Mouse (Mus musculus) adrenal gland, postnatal 14 days (tissue): Measurements from ENCODE around the gene Dmd. TPM values are rescaled to one million over a fixed set of nuclear protein-coding genes. Genes with fewer than 3 reads are reported as not detected.

Experiments used
- DNase-seq: peaks from one replicate; pipeline ENCODE4 v3.0.0; 2021; ENCODE audit warnings: mixed read lengths
- total RNA-seq: library from RNA; stranded (reverse); gene quantifications from 2 replicates; pipeline ENCODE4 v1.2.3, GENCODE M21; 2021

The Dmd gene
- total RNA-seq, 1 experiment from 2014 or later, result 54.4 TPM

DNA sequence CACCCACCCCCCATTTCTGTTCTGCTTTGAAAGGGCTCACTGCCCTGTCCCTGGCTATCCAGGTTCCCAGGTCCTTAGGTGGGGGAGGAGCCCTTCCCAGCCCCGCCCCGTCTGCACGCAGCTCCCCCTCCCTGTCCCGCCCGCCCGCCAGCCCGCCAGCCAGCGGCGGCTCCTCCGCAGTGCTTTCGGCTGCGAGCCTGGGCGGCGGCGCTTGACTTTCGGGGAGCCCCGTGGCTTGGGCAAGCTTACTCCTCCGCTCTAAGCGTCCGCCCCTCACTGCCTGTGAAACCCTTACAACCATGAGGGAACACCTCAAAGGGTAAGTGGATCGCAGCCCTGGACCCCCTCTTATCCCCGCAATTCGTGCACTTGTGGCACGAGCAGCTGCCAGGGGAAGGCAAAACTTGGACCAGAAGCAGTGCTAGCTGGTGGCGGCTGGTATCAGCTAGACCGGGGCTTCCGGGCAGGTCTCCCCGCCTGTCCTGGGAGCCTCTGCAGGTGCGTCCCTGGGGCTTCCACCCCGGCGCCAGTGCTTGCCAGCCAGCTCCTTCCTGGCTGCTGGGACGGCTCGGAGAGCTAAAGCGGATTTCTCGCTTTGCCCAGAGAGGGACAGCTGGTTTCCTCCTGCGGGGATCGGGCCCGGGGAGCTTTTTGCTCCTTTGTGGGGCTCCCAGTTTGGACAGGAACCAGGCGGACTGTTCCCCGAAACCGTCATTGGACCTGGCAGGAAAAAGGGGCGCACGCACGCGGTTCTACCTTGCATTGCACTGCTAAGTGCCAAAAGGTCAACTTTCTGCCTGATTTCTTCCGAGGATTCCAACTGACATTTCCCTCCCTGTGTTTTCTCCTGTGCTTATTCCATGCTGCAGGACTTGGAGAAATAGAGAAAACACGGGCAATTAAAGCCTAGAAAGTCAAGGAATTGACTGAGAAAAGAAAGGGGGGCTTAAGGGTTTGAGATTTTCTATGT lies 2099.8 kb downstream of the Dmd start:
- DNase-seq, result peak; percentile 79

DNA sequence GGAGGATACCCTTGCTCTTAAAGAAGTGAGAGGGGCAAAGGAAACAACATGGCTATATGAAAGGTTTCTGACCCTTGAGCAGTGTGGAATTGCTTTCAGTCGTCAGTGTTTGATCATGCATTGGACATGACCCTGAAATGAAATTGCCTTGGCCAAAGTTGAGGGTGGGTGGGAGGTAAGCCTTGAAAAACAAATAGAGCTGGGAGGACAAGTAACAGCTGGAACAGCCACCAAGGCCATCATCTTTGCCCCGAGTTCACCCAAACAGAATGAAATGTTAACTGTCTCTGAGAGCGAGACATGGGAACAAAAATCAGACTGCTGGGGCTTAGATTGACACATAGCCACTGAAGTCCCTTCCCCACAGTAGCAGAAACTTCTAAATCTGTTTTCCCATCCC lies 2100.9 kb downstream of the Dmd start:
- DNase-seq, result peak; percentile 11

- DNase-seq, result no peak
Measured at GRCm38 (mm10) chrX:85073602-85074001, 2124.9 kb downstream of the Dmd start.

DNA sequence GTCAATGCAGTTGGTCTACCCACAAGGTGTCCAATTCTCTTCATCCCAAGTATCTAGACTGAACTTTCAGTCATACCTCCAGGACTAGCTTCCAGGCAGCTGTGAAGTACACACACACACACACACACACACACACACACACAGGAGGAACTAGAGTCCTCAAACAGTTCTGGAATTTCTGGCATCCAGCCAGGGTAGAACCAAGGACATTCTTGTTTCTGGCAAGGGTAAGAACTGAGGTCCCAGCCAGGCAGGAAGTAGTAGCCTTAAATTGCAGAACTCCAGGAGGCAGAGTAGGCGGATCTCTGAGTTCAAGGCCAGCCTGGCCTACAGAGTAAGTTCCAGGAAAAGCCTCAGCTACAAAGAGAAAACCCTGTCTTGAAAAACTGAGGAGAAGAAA lies 2128.2 kb downstream of the Dmd start:
- DNase-seq, result peak; percentile 74

GRCm38 (mm10) chrX:85077605-85078004 lies 2128.9 kb downstream of the Dmd start:
- DNase-seq, result no peak

- no peak for DNase-seq
Measured at GRCm38 (mm10) chrX:85079174-85079573, 2130.5 kb downstream of the Dmd start.

DNA sequence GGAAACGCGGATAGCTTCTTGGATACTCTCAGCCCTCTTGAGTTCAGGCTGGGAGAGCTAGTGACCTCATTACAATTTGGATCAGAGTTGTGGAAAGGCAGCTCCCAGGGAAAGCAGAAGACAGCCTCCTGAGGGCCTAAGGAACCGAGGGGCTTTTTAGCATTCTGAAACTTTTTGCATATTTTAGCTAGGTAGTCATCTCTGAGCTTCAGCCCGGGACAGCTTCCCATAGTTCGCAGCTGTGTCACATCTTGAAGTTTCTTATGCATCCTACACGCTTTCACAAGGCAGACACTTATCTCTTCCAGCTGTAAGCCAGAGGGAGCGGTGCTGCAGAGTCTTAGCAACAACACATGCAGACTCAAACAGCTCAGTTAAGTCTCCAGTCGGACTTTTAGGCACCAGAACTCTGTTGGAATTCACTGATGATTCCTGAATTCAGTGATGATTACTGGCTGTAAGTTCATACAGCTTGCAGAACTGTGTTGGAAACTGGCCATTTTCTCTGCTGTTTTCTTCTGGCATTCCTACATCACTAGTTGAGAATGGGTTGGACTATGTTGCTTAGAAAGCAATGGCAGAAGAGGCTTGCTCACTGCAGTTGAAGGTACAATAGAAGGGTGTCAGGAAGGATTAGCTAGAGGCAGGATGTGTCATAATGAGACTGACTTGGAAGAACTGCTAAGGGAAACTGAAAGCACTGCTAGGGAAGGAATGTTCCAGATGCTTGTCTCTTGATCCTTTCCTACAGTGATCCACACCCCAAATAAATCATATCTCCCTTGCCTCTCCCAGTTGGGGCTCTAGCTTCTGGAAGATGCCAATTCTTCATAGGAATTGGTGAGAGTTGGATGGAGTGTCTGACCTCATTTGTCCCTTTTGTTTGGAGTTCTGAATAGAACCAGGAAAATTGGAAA lies 2135.8 kb downstream of the Dmd start:
- DNase-seq, result no peak

DNA sequence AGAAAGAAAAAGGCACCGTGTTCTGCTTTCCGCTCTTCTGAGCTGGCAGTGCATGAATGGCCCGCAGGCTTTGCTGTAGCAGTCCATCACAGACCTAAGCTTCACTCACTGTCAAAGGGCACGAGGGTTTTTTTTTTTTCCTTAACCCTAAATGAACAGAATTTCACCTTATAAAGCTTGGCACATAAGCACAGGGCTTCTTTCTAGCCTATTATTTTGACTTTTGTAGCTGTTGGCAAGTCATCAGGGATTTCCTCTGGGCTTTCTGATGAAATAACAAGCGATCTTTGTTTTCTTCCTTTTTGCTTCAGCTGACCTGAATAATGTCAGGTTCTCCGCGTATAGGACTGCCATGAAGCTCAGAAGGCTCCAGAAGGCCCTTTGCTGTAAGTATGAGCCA lies 2140.8 kb downstream of the Dmd start:
- DNase-seq, result no peak

DNA sequence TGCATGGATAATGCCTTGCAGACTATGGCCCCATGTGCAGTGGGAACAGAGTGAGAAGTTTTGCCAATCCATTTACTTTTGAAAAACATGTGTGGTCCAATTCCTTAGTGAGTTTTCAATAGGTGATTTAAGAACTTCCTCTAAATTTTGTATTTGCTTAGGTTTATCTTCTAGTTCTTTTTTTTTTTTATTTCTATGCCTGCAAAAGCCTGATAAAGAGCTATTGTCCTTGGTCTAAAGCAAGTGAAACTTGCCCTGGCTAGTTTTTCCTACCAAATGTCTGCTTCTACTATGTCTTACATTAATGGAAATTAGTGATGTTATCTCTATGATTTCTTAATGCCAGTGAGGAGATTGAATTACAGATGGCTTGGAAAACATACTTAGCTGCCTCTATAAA lies 2144.7 kb downstream of the Dmd start:
- no peak for DNase-seq

- peak; percentile 32 for DNase-seq
Measured at GRCm38 (mm10) chrX:85098691-85099090, 2150.0 kb downstream of the Dmd start.

DNA sequence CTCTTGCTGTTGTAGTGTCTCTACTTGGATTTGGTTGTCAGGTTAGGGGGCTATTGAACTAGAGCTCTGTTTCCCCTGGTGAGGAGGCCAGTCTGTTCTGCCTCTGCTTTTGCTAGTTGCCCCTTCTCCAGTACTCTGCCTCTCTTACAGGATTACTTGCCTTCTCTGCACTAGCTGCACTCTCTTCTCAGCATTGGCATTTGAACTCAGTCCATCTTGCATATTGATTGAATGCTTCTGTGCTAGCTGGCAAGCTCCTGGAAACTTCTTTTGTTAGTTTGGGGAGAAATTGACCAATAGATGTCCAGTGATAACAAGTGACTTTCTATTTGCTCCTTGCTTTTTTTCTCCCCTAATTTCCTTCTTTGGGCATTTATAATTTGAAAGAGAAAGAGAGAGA lies 2163.7 kb downstream of the Dmd start:
- DNase-seq, result no peak

GRCm38 (mm10) chrX:85132706-85133105 lies 2184.0 kb downstream of the Dmd start:
- DNase-seq, result no peak

- no peak for DNase-seq
Measured at GRCm38 (mm10) chrX:85137293-85137692, 2188.6 kb downstream of the Dmd start.

DNA sequence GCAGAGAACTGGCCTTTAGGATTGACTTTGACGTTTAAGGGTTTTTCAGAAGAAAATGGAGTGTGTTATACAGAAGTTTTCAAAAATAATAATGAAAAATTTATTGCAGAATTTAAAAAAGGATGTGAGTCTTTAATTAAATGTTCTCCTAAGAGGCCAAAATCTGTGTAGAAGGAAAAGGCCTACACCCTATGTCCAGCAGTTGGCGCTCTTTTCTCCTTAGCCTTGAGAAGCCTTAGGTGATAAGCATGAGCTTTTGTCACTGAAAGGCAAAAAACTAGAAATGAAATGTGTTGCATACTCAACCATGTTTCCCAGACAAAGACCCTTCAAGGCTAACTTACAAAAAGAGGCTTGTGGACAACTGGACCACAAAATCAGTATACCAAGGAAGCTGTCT lies 2222.6 kb downstream of the Dmd start:
- no peak for DNase-seq

DNA sequence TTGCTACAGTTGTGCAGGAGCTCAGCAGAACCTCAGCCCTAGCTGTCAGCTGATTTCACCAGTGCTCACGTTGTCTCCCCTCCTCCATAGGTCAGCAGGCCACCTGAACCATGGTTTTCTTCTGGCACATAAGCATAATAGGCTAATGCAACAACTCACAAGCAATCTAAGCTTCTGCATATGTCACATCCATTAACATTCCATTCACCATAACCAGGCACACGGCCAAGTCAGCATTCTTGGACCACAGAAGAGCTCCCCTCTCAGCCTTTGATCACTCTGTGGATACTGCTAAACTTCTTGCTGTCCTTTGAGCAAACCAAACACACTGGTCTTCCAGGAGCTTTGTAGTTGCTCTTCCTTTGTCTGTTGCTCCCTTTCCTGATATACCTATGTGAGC lies 2238.9 kb downstream of the Dmd start:
- peak; percentile 12 for DNase-seq

DNA sequence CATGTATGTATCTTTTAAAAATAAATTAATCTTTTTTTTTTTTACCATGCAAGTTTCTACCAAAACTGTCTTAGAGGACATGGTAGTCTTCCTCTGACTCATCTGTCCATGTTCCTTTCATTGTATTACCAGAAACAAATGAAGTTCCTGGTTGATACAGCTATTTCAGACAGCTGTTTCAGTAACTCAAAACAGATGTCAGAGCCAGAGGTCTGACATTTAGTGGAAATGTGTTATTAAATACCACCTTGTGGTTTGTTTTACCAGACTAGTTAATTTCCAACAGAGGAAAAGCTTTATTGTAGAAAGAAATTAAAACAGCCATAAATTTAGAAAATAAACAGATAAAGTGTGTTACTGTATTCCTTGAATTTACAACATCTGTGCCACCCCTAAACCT lies 2245.2 kb downstream of the Dmd start:
- DNase-seq, result no peak

- DNase-seq, result no peak
Measured at GRCm38 (mm10) chrX:85197688-85198087, 2249.0 kb downstream of the Dmd start.

DNA sequence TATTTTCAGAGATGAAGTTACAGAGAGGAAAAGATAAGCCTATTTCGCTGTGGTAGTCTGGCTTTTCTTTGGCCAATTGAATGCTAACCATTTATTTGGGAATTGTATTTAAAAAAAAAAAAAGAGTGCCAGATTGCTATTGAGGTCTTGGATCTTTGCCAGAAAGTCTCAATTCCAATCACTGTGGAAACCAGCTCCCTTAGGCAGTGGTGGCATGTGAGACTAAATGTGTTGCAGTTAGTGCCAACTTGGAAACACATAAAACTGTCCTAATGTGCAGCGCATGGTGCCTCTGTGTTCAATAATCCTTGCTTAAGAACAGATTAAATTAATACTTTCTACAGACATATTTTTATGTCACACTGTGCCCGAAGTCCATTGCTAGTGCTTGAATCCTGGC lies 2250.7 kb downstream of the Dmd start:
- no peak for DNase-seq

DNA sequence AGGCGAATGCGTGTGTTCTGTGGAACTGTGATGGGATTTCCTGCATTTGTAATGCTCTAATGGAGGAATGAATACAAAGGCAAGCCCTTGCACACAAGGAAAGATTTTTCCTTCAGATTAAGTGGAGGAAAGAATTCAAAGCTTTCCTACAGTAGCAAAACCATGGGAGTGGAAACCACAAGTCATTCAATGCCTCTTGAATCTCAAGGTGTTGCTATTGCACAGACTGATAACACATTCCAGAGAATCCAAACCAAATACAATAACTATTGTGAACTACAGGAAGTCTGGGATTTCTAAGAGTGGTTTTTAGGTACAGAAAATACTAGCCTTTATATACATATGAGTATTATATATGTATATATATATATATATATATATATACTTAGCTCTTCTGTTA lies 2258.3 kb downstream of the Dmd start:
- DNase-seq, result no peak

DNA sequence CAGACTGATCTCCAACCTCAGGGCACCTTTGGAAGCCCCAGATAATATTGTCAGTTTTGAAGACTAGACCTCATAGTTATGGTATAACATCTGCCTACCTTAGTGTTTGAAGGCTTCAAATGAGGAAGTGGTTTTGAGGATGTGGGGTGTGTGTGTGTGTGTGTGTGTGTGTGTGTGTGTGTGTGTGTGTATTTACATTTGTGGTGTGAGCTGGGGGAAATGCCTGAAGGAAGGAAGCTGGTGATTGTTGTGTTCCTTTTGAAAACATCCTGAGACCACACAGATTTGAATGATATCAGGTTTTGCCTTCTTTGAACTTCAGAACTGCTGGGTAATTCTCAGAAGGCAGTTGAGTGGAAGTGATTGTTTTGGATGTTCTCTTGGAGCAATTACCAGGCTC lies 2278.2 kb downstream of the Dmd start:
- DNase-seq, result no peak

- DNase-seq, result no peak
Measured at GRCm38 (mm10) chrX:85249379-85249778, 2300.7 kb downstream of the Dmd start, which contains the start of gene Fthl17a. Gene Fthl17a, plus strand, starts transcription at chrX:85249679.
